Mouse (Mus musculus): ENCODE measurements around the gene Gm10073. TPM values are rescaled to one million over a fixed set of nuclear protein-coding genes. Genes with fewer than 3 reads are reported as not detected.
"Not testable (repeated sequence)": the region's sequence is repeated elsewhere in the genome, so short reads cannot be mapped to it uniquely, and the experiment has no call there.

Gm10073 gene
- polyA plus RNA-seq (2015; fragmentation: Nextera tagmentation; extraction: Ambion mirVana) = 8.4 and 10.6 TPM in 2 replicates

DNA sequence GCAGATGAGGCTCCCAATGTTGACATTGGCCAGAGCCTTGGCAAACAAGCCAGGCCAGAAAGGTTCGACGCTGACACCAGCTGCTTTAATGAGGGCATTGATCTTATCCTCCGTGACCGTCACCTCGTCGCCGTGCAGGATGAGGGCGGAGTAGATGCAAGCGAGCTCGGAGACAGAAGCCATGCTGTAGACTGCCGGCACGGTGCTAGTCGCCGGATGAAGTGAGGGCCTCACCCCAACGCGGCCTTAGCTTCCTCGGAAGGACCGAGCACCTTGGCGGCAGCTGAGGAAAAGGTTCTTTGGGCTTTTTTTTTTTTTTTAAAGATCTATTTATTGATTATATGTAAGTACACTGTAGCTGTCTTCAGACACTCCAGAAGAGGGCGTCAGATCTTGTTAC lies at the start of gene Gm10073:
Gene Gm10073, minus strand, starts transcription at position 294 of the 400 bp plus-strand sequence.
- ATAC-seq; H3K9ac ChIP-seq (ENCODE audit: low read depth, low read length); H3K36me3 ChIP-seq (ENCODE audit: control insufficient read depth, insufficient read depth, low read length); H3K4me3 ChIP-seq (ENCODE audit: low read length); H3K9me3 ChIP-seq (ENCODE audit: control insufficient read depth, low read length); H3K27me3 ChIP-seq (replicated peaks; ENCODE audit: control insufficient read depth, insufficient read depth, low read length): not testable (repeated sequence)
- 21% methylated on average over 20 of the region's 20 CpGs for WGBS
- 0 out of 2 replicates have a peak within 1 kb of the TSS, but pooled peaks have one; percentile 24 for H3K4me2 ChIP-seq (ENCODE audit: low read depth, low read length)
- H3K4me1 ChIP-seq (ENCODE audit: control insufficient read depth, insufficient read depth, low read length) = peaks cover 10% of the 10 kb centered on the region
- H3K27ac ChIP-seq (ENCODE audit: low read length) = peak within 1 kb of the TSS; percentile 78

DNA sequence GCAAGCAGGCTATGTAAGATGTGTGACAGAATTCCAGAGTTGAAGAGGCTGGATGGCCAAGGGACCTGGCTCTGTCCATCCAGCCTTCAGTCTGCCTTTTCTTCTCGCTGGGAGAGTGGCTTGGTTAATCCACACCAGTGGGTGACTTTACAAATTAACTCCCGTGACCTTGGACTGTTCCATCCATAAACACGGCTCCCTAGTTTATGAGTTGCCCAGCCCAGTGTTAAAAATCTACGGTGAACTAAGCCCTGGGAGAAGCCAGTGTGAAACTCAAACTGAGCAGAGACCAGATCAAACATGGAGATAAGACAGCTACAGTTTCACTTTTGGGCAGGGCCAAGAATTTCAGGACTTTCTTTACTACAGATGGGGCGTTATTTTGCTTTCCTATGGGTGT lies 49.8 kb upstream of the Gm10073 start:
- peak overlapping the region; percentile 20; the same call in 1 of the 2 replicates for H3K4me2 ChIP-seq (ENCODE audit: low read depth, low read length)
- ATAC-seq = peak; percentile 55

DNA sequence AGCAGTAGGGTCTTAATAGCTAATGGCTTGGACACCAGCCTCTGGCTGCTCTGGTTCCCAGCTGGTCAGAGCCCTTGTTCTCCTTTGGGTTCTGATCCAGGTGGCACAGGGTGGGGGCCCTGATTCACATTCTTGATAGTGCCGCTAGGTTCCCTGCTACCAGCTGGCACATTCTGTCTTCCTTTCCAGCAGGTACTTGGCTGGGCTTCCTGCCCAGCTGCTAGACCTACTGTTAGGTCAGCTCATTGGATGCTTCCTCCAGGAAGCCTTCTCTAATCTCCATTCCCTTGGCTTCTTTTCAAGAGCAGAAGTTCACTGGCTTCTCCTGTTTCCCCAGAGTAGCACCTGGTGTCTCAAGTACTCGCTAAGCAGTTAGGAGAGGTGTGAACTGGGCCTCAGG lies 47.2 kb upstream of the Gm10073 start:
- Histone ChIP-seq H3K4me2 (ENCODE audit: low read depth, low read length) (no peak overlapping the region), H3K36me3 (ENCODE audit: control insufficient read depth, insufficient read depth, low read length) (no peaks in the 10 kb centered on the region), H3K9me3 (ENCODE audit: control insufficient read depth, low read length) (no peaks in the 10 kb centered on the region; the same call in 1 of the 2 replicates), H3K9ac (ENCODE audit: low read depth, low read length) (no peak overlapping the region), H3K4me3 (ENCODE audit: low read length) (no peak overlapping the region), H3K27me3 (replicated peaks; ENCODE audit: control insufficient read depth, insufficient read depth, low read length) (no peaks in the 10 kb centered on the region), H3K27ac (ENCODE audit: low read length) (peak overlapping the region; percentile 79; the same call in 1 of the 2 replicates), H3K4me1 (ENCODE audit: control insufficient read depth, insufficient read depth, low read length) (peaks cover 43% of the 10 kb centered on the region)
- no peak for ATAC-seq
- WGBS = 71% methylated on average over 2 of the region's 2 CpGs

More for the DNA sequence above, 49.8 kb upstream of the Gm10073 start:
- H3K36me3 ChIP-seq (ENCODE audit: control insufficient read depth, insufficient read depth, low read length) = no peaks in the 10 kb centered on the region
- peaks cover 35% of the 10 kb centered on the region for H3K4me1 ChIP-seq (ENCODE audit: control insufficient read depth, insufficient read depth, low read length)
- no peaks in the 10 kb centered on the region for H3K27me3 ChIP-seq (replicated peaks; ENCODE audit: control insufficient read depth, insufficient read depth, low read length)
- H3K9ac ChIP-seq (ENCODE audit: low read depth, low read length) = no peak overlapping the region
- peak overlapping the region; percentile 64 for H3K27ac ChIP-seq (ENCODE audit: low read length)
- WGBS = 32% methylated on average over 5 of the region's 5 CpGs
- no peaks in the 10 kb centered on the region; the same call in 1 of the 2 replicates for H3K9me3 ChIP-seq (ENCODE audit: control insufficient read depth, low read length)
- H3K4me3 ChIP-seq (ENCODE audit: low read length) = no peak overlapping the region

DNA sequence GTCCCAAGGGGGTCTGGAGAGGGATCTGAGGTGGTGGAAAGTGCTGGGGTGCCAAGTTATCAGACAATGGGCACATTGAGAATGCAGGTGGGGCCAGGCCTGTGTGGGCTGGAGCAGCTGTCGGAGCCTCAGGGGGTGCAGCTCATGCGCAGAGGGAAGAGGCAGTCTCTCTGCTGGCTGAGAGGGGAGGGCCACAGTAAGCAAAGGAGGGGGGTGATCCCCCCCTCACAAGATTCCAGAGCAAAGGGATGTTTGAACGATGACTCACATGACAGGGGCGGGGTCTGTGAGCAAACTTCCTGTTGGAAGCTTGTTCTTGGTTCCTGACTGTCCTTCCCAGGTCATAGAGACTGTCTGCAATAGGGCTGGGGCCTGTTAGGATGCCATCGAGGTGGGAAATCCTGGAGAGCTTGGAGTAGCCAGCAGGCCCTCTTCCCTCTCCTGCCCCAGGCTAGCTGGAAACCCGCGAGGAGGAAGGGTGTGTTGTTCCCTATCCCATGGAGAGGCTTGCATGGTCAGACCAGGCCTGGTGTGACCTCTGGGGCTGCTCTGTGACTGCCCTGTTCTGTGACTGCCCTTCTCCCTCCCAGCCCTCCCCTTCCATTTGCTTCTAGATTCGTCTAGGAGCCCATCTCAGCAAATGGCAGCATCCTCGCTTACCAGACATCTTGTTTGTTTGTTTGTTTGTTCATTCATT lies 46.4 kb upstream of the Gm10073 start:
- no peaks in the 10 kb centered on the region; the same call in 1 of the 2 replicates for H3K9me3 ChIP-seq (ENCODE audit: control insufficient read depth, low read length)
- peak; percentile 73 for ATAC-seq
- H3K4me1 ChIP-seq (ENCODE audit: control insufficient read depth, insufficient read depth, low read length) = peaks cover 47% of the 10 kb centered on the region
- no peaks in the 10 kb centered on the region for H3K27me3 ChIP-seq (replicated peaks; ENCODE audit: control insufficient read depth, insufficient read depth, low read length)
- H3K9ac ChIP-seq (ENCODE audit: low read depth, low read length) = peak overlapping the region; percentile 48; the same call in 1 of the 2 replicates
- WGBS = 37% methylated on average over 9 of the region's 9 CpGs
- no peak overlapping the region for H3K4me3 ChIP-seq (ENCODE audit: low read length)
- H3K27ac ChIP-seq (ENCODE audit: low read length) = peak overlapping the region; percentile 79
- H3K36me3 ChIP-seq (ENCODE audit: control insufficient read depth, insufficient read depth, low read length) = no peaks in the 10 kb centered on the region
- peak overlapping the region; percentile 15 for H3K4me2 ChIP-seq (ENCODE audit: low read depth, low read length)

DNA sequence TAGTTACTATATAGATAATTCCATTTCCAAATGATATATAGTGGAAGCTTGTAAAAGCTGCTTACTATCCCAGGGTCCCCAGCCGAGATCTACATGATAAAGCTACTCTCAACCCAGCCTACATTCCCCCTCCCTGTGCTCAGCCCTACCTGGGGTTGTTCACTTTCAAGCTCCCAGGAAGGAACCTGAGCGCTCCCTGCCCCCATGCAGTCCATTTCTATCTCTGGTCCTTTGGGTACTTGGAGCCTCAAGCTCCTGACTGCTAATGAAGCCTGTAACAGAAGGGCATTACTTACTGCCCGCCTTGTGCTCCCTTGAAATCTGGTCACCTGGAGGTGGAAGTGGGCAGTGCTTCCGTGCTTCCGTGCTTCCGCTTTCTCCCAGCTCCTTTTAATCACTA lies 45.1 kb upstream of the Gm10073 start:
- Histone ChIP-seq H3K36me3 (ENCODE audit: control insufficient read depth, insufficient read depth, low read length) (no peaks in the 10 kb centered on the region), H3K4me2 (ENCODE audit: low read depth, low read length) (no peak overlapping the region), H3K27me3 (replicated peaks; ENCODE audit: control insufficient read depth, insufficient read depth, low read length) (no peaks in the 10 kb centered on the region), H3K4me3 (ENCODE audit: low read length) (no peak overlapping the region), H3K9ac (ENCODE audit: low read depth, low read length) (no peak overlapping the region), H3K27ac (ENCODE audit: low read length) (no peak overlapping the region), H3K4me1 (ENCODE audit: control insufficient read depth, insufficient read depth, low read length) (peaks cover 43% of the 10 kb centered on the region), H3K9me3 (ENCODE audit: control insufficient read depth, low read length) (no peaks in the 10 kb centered on the region)
- 55% methylated on average over 6 of the region's 6 CpGs for WGBS
- ATAC-seq = no peak

DNA sequence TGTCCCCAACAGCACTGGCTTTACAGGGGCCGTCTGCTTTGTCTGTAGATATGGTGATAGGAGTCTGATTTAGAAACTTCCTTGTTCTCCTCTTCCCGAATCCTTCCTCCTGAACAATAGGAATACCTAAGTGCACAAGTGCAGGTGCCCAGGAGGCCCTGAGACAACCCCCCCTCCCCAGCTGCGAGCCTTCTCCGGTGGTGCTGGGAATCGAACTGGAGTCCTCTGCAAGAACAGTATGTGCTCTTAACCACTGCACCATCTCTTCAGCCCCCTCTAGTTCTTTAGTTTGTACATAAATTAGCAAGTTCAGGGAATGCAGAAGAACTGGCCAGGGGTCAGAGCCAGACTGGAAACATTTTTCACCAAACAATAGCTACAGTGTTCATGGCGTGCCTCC lies 44.6 kb upstream of the Gm10073 start:
- ATAC-seq = no peak
- H3K4me1 ChIP-seq (ENCODE audit: control insufficient read depth, insufficient read depth, low read length) = peaks cover 43% of the 10 kb centered on the region
- H3K9me3 ChIP-seq (ENCODE audit: control insufficient read depth, low read length) = no peaks in the 10 kb centered on the region
- no peaks in the 10 kb centered on the region for H3K36me3 ChIP-seq (ENCODE audit: control insufficient read depth, insufficient read depth, low read length)
- no peak overlapping the region for H3K4me2 ChIP-seq (ENCODE audit: low read depth, low read length)
- H3K9ac ChIP-seq (ENCODE audit: low read depth, low read length) = no peak overlapping the region
- 81% methylated on average over 6 of the region's 6 CpGs for WGBS
- H3K4me3 ChIP-seq (ENCODE audit: low read length) = no peak overlapping the region
- H3K27me3 ChIP-seq (replicated peaks; ENCODE audit: control insufficient read depth, insufficient read depth, low read length) = no peaks in the 10 kb centered on the region
- H3K27ac ChIP-seq (ENCODE audit: low read length) = peak overlapping the region; percentile 38; the same call in 1 of the 2 replicates

DNA sequence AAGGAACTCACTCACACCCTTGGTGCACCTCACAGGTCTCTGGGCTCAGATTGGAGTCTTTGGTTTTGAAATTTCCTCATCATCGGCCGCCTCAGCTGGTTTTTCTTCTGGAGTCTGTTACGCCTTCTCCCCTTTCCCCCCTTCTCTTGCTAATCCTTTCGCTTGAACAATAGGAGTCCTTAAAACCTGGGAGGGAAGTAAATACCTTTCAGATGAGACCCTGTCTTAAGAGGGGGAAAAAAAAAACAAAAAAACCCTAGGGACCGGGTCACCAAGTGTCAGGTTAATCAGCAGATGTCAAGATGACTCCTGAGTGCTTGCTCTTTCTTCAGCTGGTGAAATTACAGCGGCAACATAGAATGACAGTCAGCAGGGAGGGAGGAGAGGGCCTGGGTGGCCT lies 43.9 kb upstream of the Gm10073 start:
- Histone ChIP-seq H3K27me3 (replicated peaks; ENCODE audit: control insufficient read depth, insufficient read depth, low read length) (no peaks in the 10 kb centered on the region), H3K4me2 (ENCODE audit: low read depth, low read length) (no peak overlapping the region), H3K9me3 (ENCODE audit: control insufficient read depth, low read length) (no peaks in the 10 kb centered on the region), H3K36me3 (ENCODE audit: control insufficient read depth, insufficient read depth, low read length) (no peaks in the 10 kb centered on the region), H3K9ac (ENCODE audit: low read depth, low read length) (no peak overlapping the region), H3K27ac (ENCODE audit: low read length) (peak overlapping the region; percentile 38; the same call in 1 of the 2 replicates), H3K4me1 (ENCODE audit: control insufficient read depth, insufficient read depth, low read length) (peaks cover 47% of the 10 kb centered on the region), H3K4me3 (ENCODE audit: low read length) (no peak overlapping the region)
- ATAC-seq = no peak
- 56% methylated on average over 6 of the region's 6 CpGs for WGBS

DNA sequence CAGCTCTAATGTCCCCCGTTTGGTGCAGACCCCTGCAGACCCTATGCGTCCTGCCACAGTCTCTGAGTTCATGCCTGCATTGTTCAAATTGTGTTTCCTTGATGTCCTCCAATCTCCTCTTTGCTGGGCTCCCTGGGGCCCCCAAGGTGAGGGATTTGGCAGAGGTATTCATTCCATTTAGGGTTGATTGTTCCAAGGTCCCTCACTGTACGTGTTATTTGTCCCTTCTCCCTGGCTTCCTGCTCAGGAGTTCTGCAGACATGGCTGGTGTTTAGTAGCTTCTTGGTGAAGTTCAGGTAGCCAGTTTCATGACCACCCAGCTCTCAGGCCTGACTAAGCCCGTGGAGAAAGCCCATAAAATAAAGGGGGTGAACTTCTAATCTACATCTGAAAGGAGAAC lies 43.4 kb upstream of the Gm10073 start:
- no peaks in the 10 kb centered on the region for H3K36me3 ChIP-seq (ENCODE audit: control insufficient read depth, insufficient read depth, low read length)
- H3K4me3 ChIP-seq (ENCODE audit: low read length) = no peak overlapping the region
- H3K27ac ChIP-seq (ENCODE audit: low read length) = peak overlapping the region; percentile 38
- no peaks in the 10 kb centered on the region for H3K9me3 ChIP-seq (ENCODE audit: control insufficient read depth, low read length)
- H3K9ac ChIP-seq (ENCODE audit: low read depth, low read length) = no peak overlapping the region
- 39% methylated on average over 4 of the region's 4 CpGs for WGBS
- no peak overlapping the region for H3K4me2 ChIP-seq (ENCODE audit: low read depth, low read length)
- H3K27me3 ChIP-seq (replicated peaks; ENCODE audit: control insufficient read depth, insufficient read depth, low read length) = no peaks in the 10 kb centered on the region
- no peak for ATAC-seq
- peaks cover 47% of the 10 kb centered on the region for H3K4me1 ChIP-seq (ENCODE audit: control insufficient read depth, insufficient read depth, low read length)

DNA sequence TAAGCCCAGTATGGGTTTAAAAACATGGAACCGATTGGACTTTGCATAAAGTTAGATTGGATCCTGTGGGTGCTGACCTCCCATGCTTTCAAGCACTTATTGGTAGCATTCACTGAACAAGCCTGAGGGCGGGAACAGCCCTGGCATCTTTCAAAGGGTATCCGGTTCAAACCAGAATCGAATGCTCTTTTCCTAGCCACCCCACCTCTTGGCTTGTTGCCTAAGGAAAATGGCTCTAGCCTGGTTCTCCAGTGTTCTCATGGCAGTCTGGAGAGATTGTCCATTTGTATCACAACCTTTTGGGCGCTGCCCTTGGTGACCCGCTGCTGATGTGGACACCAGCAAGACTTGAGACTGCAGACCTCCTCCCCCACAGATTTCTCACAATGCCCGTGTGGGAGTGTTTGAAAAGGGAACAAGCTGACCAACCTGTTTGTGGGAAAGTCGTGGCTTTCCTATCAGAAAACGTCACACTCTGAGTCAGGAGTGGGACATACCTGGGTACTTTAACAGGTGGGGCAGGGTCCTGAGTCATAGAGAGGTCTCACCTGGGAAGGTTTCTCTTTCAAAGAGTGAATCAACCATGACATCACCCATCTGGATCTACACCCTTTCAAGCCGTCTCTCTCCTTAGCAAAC lies 42.5 kb upstream of the Gm10073 start:
- Histone ChIP-seq H3K9me3 (ENCODE audit: control insufficient read depth, low read length) (no peaks in the 10 kb centered on the region), H3K4me3 (ENCODE audit: low read length) (no peak overlapping the region), H3K4me2 (ENCODE audit: low read depth, low read length) (no peak overlapping the region), H3K9ac (ENCODE audit: low read depth, low read length) (no peak overlapping the region), H3K36me3 (ENCODE audit: control insufficient read depth, insufficient read depth, low read length) (no peaks in the 10 kb centered on the region), H3K27ac (ENCODE audit: low read length) (peak overlapping the region; percentile 53), H3K4me1 (ENCODE audit: control insufficient read depth, insufficient read depth, low read length) (peaks cover 51% of the 10 kb centered on the region), H3K27me3 (replicated peaks; ENCODE audit: control insufficient read depth, insufficient read depth, low read length) (no peaks in the 10 kb centered on the region)
- ATAC-seq = no peak
- WGBS = 68% methylated on average over 10 of the region's 10 CpGs
